Mouse (Mus musculus) bone marrow macrophage, adult 2 months (primary cell): ENCODE data around the gene Zfp109.

Source experiments
- CTCF ChIP-seq: IDR thresholded peaks from 2 replicates; pipeline ENCODE4 v1.5.1; 2012; ENCODE audit warnings: low read depth, mild to moderate bottlenecking, low read length, moderate library complexity
- POLR2A ChIP-seq: IDR thresholded peaks from 2 replicates; pipeline ENCODE4 v1.6.1; 2012; ENCODE audit warnings: mild to moderate bottlenecking, low read depth, low read length, borderline replicate concordance

DNA sequence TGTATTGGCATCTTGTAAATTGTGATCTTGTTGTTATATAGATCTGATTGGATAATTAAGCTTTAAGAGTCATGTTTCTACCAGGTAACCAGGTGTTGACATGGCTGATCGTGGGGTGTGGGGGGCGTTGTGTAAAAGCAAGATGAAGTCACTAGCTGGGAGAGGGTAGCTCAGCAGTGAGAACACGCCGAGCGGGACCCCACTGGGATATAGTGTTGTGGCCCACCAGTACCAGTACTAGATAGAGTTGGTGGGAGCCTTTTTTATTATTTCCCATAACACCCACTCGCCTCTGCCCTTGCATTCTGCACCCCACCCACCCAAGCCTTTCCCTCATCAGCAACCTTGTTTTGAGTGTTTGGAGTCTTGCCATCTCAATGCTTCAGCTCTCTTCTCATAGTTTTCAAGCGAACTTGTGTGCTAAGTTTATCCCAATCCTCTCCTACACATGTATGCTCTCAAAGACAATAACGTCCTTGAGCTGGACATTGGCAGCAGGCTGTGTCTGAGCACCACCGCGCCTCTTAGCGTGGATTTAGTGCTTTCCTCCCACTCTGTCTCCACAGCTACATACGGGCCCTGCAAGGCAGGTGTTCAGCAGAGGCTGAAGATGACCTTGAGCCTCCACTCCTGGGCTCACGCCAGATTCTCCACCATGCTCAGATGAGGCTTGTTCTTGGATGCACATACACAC, 22.1 kb upstream of the Zfp109 start:
- TF ChIP-seq POLR2A = no peak
- TF ChIP-seq CTCF = no peak
